Mouse (Mus musculus): ENCODE results near the gene Ssu72. TPM values are rescaled to one million over a fixed set of nuclear protein-coding genes. Genes with fewer than 3 reads are reported as not detected.
A peak's percentile ranks its signal among the peaks of the same experiment; 100 is the strongest.

Gene Ssu72
- total and polyA plus RNA-seq, 2 experiments from 2014 or later = 95.7 to 106 TPM

DNA sequence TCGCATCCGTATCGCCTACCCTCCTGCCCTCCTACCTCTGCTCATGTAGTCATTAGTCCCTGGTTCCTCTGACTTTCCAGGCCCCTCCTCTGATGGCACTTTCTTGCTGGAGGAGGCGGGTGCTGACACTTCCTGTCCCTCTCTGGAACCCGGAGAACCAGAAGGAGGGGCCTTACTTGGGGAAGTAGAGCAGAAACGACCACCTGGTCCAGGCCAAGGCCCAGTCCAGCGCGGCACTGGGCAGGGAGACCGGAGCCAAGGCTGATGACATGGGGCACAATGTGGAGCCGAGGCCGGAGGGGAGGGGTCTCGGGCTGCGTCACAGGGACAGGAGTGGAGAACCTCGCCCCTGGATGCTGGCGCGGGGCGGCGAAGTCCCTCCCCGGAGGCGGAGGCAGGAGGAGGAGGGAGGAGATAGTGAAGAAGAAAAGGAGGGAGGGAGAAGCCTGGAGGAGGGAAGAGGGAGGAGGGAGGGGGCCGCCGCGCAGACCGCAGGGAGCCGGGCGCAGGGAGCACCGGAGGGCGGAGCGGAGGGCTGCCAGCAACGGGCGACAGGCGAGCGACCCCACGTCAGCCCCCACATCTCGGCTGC is 29.8 kb downstream of the Ssu72 start, which contains the start of gene Tmem240:
Gene Tmem240, plus strand, starts transcription at position 451 of the 592 bp plus-strand sequence.
- ATAC-seq (ENCODE audit: insufficient read depth, low read depth) (peak; percentile 82), DNase-seq (ENCODE audit: low spot score) (peak; percentile 87)
- Histone ChIP-seq H3K4me2 (ENCODE audit: low read depth, low read length) (peak within 1 kb of the TSS; percentile 95), H3K36me3 (replicated peaks; ENCODE audit: control insufficient read depth, insufficient read depth, low read length) (peaks cover 24% of the 10 kb centered on the region), H3K27me3 (ENCODE audit: control insufficient read depth, insufficient read depth, low read length) (no peaks in the 10 kb centered on the region), H3K4me1 (ENCODE audit: control insufficient read depth, insufficient read depth) (peaks cover 6% of the 10 kb centered on the region), H3K4me3 (ENCODE audit: low read depth, low read length) (peak within 1 kb of the TSS; percentile 79), H3K27ac (ENCODE audit: low read depth) (peak within 1 kb of the TSS; percentile 75), H3K9me3 (replicated peaks; ENCODE audit: control insufficient read depth, low read length) (no peaks in the 10 kb centered on the region), H3K9ac (replicated peaks; ENCODE audit: low read depth, low read length) (peak within 1 kb of the TSS; percentile 77)
- under 1% methylated on average over 33 of the region's 35 CpGs for WGBS
- no peak for TF ChIP-seq CTCF (IDR thresholded peaks at IDR 0.05; ENCODE audit: low read depth)
- TF ChIP-seq EP300 (IDR thresholded peaks at IDR 0.05; ENCODE audit: low read depth) = no peak

DNA sequence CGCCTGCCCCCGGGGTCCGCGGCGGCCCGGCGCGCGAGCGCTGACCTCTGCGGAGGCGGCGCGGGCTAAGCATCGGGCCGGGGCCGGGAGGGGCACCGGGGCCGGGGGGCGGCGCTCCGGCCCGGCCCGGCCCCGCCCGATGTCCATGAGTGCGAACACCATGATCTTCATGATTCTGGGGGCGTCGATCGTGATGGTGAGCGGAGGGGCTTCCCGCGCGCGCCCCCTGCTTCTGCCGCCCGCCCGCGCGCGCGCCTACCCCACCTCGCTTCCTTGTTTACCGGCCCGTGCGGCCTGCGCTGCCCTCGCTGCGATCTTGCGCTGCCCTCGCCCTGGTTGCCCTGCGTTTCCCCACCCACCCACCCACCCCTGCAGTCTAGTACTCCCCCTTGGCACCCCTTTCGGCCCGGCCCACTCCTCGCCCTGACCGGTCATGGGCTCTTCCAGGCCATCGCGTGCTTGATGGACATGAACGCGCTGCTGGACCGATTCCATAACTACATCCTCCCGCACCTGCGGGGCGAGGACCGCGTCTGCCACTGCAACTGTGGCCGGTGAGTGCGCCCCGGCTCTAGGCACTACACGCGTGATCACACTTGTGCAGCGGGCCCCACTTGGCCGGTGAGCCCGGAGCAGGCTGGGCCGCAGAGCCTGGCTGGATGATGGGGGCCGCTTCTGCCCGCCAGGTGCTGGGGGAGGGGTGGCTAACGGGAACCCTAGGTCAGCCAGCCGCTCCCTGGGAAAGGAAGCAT is 30.5 kb downstream of the Ssu72 start:
- Histone ChIP-seq H3K9ac (replicated peaks; ENCODE audit: low read depth, low read length) (peak overlapping the region; percentile 77), H3K4me3 (ENCODE audit: low read depth, low read length) (peak overlapping the region; percentile 79), H3K27me3 (ENCODE audit: control insufficient read depth, insufficient read depth, low read length) (no peaks in the 10 kb centered on the region), H3K9me3 (replicated peaks; ENCODE audit: control insufficient read depth, low read length) (no peaks in the 10 kb centered on the region), H3K36me3 (replicated peaks; ENCODE audit: control insufficient read depth, insufficient read depth, low read length) (peaks cover 23% of the 10 kb centered on the region), H3K27ac (ENCODE audit: low read depth) (peak overlapping the region; percentile 75), H3K4me2 (ENCODE audit: low read depth, low read length) (peak overlapping the region; percentile 95), H3K4me1 (ENCODE audit: control insufficient read depth, insufficient read depth) (peaks cover 6% of the 10 kb centered on the region)
- DNase-seq (ENCODE audit: low spot score) = peak; percentile 10
- ATAC-seq (ENCODE audit: insufficient read depth, low read depth) = peak; percentile 67
- TF ChIP-seq EP300 (IDR thresholded peaks at IDR 0.05; ENCODE audit: low read depth) = no peak
- TF ChIP-seq CTCF (IDR thresholded peaks at IDR 0.05; ENCODE audit: low read depth) = no peak
- WGBS = under 1% methylated on average over 54 of the region's 79 CpGs

DNA sequence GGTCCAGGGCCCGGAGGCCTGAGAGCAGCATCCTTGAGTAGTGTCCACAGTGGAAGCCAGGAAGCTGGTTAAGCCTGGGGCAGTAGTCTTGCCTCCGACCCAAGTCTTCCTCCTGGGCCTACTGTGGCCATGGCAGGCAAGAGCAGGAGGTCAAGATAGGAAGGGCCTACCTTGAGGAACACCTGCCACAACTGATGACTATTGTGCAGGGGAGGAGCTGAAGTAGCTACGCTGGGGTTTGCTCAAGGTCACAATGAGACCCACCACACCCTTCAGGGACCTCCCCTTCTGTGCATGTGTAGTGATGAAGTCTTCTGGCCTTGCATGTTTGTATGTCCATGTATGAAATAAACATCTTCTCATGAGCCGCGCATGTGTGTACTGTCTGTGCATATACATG is 31.2 kb downstream of the Ssu72 start:
- DNase-seq (ENCODE audit: low spot score) = no peak
- Histone ChIP-seq H3K27me3 (ENCODE audit: control insufficient read depth, insufficient read depth, low read length) (no peaks in the 10 kb centered on the region), H3K4me1 (ENCODE audit: control insufficient read depth, insufficient read depth) (peaks cover 6% of the 10 kb centered on the region), H3K27ac (ENCODE audit: low read depth) (no peak overlapping the region), H3K4me2 (ENCODE audit: low read depth, low read length) (peak overlapping the region; percentile 95), H3K36me3 (replicated peaks; ENCODE audit: control insufficient read depth, insufficient read depth, low read length) (peaks cover 30% of the 10 kb centered on the region), H3K9ac (replicated peaks; ENCODE audit: low read depth, low read length) (peak overlapping the region; percentile 77), H3K4me3 (ENCODE audit: low read depth, low read length) (peak overlapping the region; percentile 79), H3K9me3 (replicated peaks; ENCODE audit: control insufficient read depth, low read length) (no peaks in the 10 kb centered on the region)
- no peak for ATAC-seq (ENCODE audit: insufficient read depth, low read depth)
- TF ChIP-seq CTCF (IDR thresholded peaks at IDR 0.05; ENCODE audit: low read depth) = no peak
- no peak for TF ChIP-seq EP300 (IDR thresholded peaks at IDR 0.05; ENCODE audit: low read depth)
- WGBS = 73% methylated on average over 5 of the region's 5 CpGs

DNA sequence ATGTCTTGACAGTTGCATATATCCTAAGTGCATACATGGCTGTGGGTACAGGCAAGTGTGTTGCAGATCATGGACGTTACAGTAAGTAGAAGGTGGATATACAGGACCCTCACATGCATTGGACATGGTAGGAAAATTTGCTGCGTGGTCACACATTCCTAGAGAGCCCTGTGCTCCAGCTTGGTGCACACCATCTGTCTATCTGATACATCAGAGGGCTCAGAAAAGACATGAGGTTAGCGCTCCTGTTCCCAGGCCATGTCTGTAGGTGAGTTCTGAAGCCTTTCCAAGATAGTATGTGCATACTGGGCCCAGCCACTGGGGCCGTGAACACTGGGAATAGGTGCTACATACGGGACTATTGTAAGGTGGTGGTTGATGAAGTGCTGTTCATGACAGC is 31.8 kb downstream of the Ssu72 start:
- ATAC-seq (ENCODE audit: insufficient read depth, low read depth) = no peak
- Histone ChIP-seq H3K9ac (replicated peaks; ENCODE audit: low read depth, low read length) (no peak overlapping the region), H3K36me3 (replicated peaks; ENCODE audit: control insufficient read depth, insufficient read depth, low read length) (peaks cover 36% of the 10 kb centered on the region), H3K4me3 (ENCODE audit: low read depth, low read length) (no peak overlapping the region), H3K27ac (ENCODE audit: low read depth) (no peak overlapping the region), H3K4me1 (ENCODE audit: control insufficient read depth, insufficient read depth) (peaks cover 6% of the 10 kb centered on the region), H3K27me3 (ENCODE audit: control insufficient read depth, insufficient read depth, low read length) (no peaks in the 10 kb centered on the region), H3K4me2 (ENCODE audit: low read depth, low read length) (no peak overlapping the region), H3K9me3 (replicated peaks; ENCODE audit: control insufficient read depth, low read length) (no peaks in the 10 kb centered on the region)
- 87% methylated on average over 5 of the region's 5 CpGs for WGBS
- no peak for DNase-seq (ENCODE audit: low spot score)
- TF ChIP-seq CTCF (IDR thresholded peaks at IDR 0.05; ENCODE audit: low read depth) = no peak
- no peak for TF ChIP-seq EP300 (IDR thresholded peaks at IDR 0.05; ENCODE audit: low read depth)

DNA sequence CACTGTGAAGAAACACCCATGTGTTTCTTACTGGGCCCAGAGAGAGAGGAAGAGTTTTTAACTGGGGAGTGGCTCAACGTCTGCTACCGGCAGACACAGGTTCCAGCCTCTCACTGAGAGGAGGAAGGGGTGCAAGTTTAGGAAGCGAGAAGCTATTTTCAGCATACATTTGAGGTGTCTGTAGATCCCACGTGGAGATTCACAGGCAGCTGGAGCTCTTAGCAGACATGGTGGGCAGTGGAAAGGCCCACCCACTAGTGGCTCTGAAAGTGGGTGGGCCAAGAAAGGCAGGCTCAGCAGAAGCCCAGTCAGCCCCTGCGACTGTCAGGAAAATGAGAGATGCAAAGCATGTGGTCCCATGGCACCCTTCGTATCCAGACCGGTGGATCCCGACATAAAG is 33.7 kb downstream of the Ssu72 start:
- no peaks in the 10 kb centered on the region for H3K9me3 ChIP-seq (replicated peaks; ENCODE audit: control insufficient read depth, low read length)
- H3K27me3 ChIP-seq (ENCODE audit: control insufficient read depth, insufficient read depth, low read length) = no peaks in the 10 kb centered on the region
- H3K4me2 ChIP-seq (ENCODE audit: low read depth, low read length) = no peak overlapping the region
- no peak overlapping the region for H3K4me3 ChIP-seq (ENCODE audit: low read depth, low read length)
- WGBS = 43% methylated on average over 8 of the region's 8 CpGs
- no peak overlapping the region for H3K27ac ChIP-seq (ENCODE audit: low read depth)
- no peak overlapping the region for H3K9ac ChIP-seq (replicated peaks; ENCODE audit: low read depth, low read length)
- H3K36me3 ChIP-seq (replicated peaks; ENCODE audit: control insufficient read depth, insufficient read depth, low read length) = peaks cover 39% of the 10 kb centered on the region
- DNase-seq (ENCODE audit: low spot score) = no peak
- H3K4me1 ChIP-seq (ENCODE audit: control insufficient read depth, insufficient read depth) = peaks cover 6% of the 10 kb centered on the region
- ATAC-seq (ENCODE audit: insufficient read depth, low read depth) = no peak
- TF ChIP-seq EP300 (IDR thresholded peaks at IDR 0.05; ENCODE audit: low read depth) = no peak
- TF ChIP-seq CTCF (IDR thresholded peaks at IDR 0.05; ENCODE audit: low read depth) = no peak
